ENCODE assay signal across 8 mouse cellular contexts in genomic region chr15:77150000-77150399, GRCm38 (mm10).
DNase-seq lines count a peak whose midpoint lies in the region; ATAC-seq and TF ChIP-seq lines count a peak whose summit lies in the region.

No protein-coding gene starts in this region.

- peaks cover 6% of the 10 kb centered on the region; the same call in 1 of the 2 replicates for H3K36me3 ChIP-seq in forebrain, embryonic 13.5 days (ENCODE audit: poor library complexity, severe bottlenecking)
- H3K36me3 ChIP-seq in limb, embryonic 14.5 days (ENCODE audit: control insufficient read depth, insufficient read depth, low read length) = 0 out of 2 replicates have a peak, but pooled peaks cover 3% of the 10 kb centered on the region
- H3K36me3 ChIP-seq in neural tube, embryonic 15.5 days = no peaks in the 10 kb centered on the region; the same call in 1 of the 2 replicates

- peak; percentile 53 to 62 for DNase-seq in left cerebral cortex, adult 18-20 months (ENCODE audit: low spot score in 2 of 2)
- no peak for DNase-seq in left cerebral cortex, adult 11 months (ENCODE audit: low spot score)
- peak; percentile 63 for DNase-seq in limb, embryonic 14.5 days (ENCODE audit: low spot score)
- DNase-seq in thymus, postnatal 36 days = no peak
- no peak for DNase-seq in ovary, postnatal 36 days (ENCODE audit: low spot score)
- DNase-seq in layer of hippocampus, postnatal 14 days (ENCODE audit: low spot score in 2 of 2) = no peak

- H3K4me1 ChIP-seq in forebrain, embryonic 13.5 days = peaks cover 68% of the 10 kb centered on the region
- peaks cover 42% of the 10 kb centered on the region for H3K4me1 ChIP-seq in limb, embryonic 14.5 days (ENCODE audit: control insufficient read depth, insufficient read depth, low read length)
- H3K4me1 ChIP-seq in neural tube, embryonic 15.5 days = peaks cover 64% of the 10 kb centered on the region

- no peak for ATAC-seq in forebrain, embryonic 13.5 days
- no peak for ATAC-seq in limb, embryonic 14.5 days (ENCODE audit: low FRiP score, low read depth)
- ATAC-seq in neural tube, embryonic 15.5 days (ENCODE audit: low FRiP score) = no peak

- peak overlapping the region; percentile 91 for H3K27ac ChIP-seq in forebrain, embryonic 13.5 days
- H3K27ac ChIP-seq in limb, embryonic 14.5 days (replicated peaks; ENCODE audit: low read depth, low read length) = peak overlapping the region; percentile 95
- peak overlapping the region; percentile 89 for H3K27ac ChIP-seq in neural tube, embryonic 15.5 days (replicated peaks)

- H3K9me3 ChIP-seq in forebrain, embryonic 13.5 days (replicated peaks) = no peaks in the 10 kb centered on the region
- no peaks in the 10 kb centered on the region for H3K9me3 ChIP-seq in limb, embryonic 14.5 days (ENCODE audit: control insufficient read depth, low read length)
- H3K9me3 ChIP-seq in neural tube, embryonic 15.5 days (replicated peaks) = no peaks in the 10 kb centered on the region

- WGBS in forebrain, embryonic 13.5 days = 21% methylated on average over 3 of the region's 3 CpGs
- WGBS in limb, embryonic 14.5 days = 39% methylated on average over 3 of the region's 3 CpGs
- WGBS in neural tube, embryonic 15.5 days = 3% methylated on average over 2 of the region's 3 CpGs

- no peaks in the 10 kb centered on the region for H3K27me3 ChIP-seq in forebrain, embryonic 13.5 days
- no peaks in the 10 kb centered on the region for H3K27me3 ChIP-seq in limb, embryonic 14.5 days (ENCODE audit: control insufficient read depth, insufficient read depth, low read length)
- no peaks in the 10 kb centered on the region for H3K27me3 ChIP-seq in neural tube, embryonic 15.5 days (replicated peaks)

- peak overlapping the region; percentile 81 for H3K9ac ChIP-seq in forebrain, embryonic 13.5 days
- H3K9ac ChIP-seq in limb, embryonic 14.5 days (ENCODE audit: low read depth, low read length, severe bottlenecking) = peak overlapping the region; percentile 53
- H3K9ac ChIP-seq in neural tube, embryonic 15.5 days (replicated peaks) = peak overlapping the region; percentile 65

- no peak for TF ChIP-seq POLR2A in limb, embryonic 14.5 days (IDR thresholded peaks at IDR 0.05; ENCODE audit: borderline replicate concordance, extremely low read depth, insufficient read depth, insufficient read length)

- H3K4me2 ChIP-seq in forebrain, embryonic 13.5 days = peak overlapping the region; percentile 81
- peak overlapping the region; percentile 74 for H3K4me2 ChIP-seq in limb, embryonic 14.5 days (replicated peaks; ENCODE audit: low read depth, low read length, severe bottlenecking)
- H3K4me2 ChIP-seq in neural tube, embryonic 15.5 days = peak overlapping the region; percentile 84

- peak overlapping the region; percentile 60 for H3K4me3 ChIP-seq in forebrain, embryonic 13.5 days
- H3K4me3 ChIP-seq in limb, embryonic 14.5 days (replicated peaks; ENCODE audit: low read length) = peak overlapping the region; percentile 43
- H3K4me3 ChIP-seq in neural tube, embryonic 15.5 days (replicated peaks) = peak overlapping the region; percentile 67

Comparison
In these comparisons a context has a peak if more than half of its experiments do, and no peak if none do; other contexts are left out.
1. DNase-seq: peak in left cerebral cortex, adult 18-20 months (2 of 2) and limb, embryonic 14.5 days (single experiment); none in left cerebral cortex, adult 11 months (single experiment), thymus, postnatal 36 days (0 of 2), ovary, postnatal 36 days (single experiment) and layer of hippocampus, postnatal 14 days (0 of 2).
2. Peak in every context shown above with its lines, with median percentiles within 50 percentile points of each other: H3K27ac ChIP-seq, H3K4me2 ChIP-seq, H3K4me3 ChIP-seq and H3K9ac ChIP-seq.